Mouse (Mus musculus) heart, postnatal 14 days (tissue): ENCODE measurements around the gene Shisa9. TPM values are rescaled to one million over a fixed set of nuclear protein-coding genes. Genes with fewer than 3 reads are reported as not detected.
"Not testable (repeated sequence)": the region's sequence is repeated elsewhere in the genome, so short reads cannot be mapped to it uniquely, and the experiment has no call there.

Experiments
- DNase-seq, 2 experiments: peaks; one replicate each; pipeline ENCODE4 v3.0.0; 2021 to 2022
- intact Hi-C: fragments of 180-260 bp; cut with DNase I; formaldehyde crosslinking; loops from one replicate; pipeline ENCODE4 v1.15.1; 2025
- long read RNA-seq, 2 experiments: library from polyadenylated mRNA; stranded (forward); transcript quantifications; one replicate each; pipeline ENCODE4 v2.0.0; 2021
- total RNA-seq, 2 experiments: library from RNA; stranded (reverse); gene quantifications; 2 replicates each; pipeline ENCODE4 v1.2.3; 2021

The Shisa9 gene
- under 1 TPM in 1 of 2 experiments, not detected in 1; 0.07 TPM for total RNA-seq
- long read RNA-seq, experiment 1, result 0 reads
- long read RNA-seq, experiment 2, result 0 reads

GRCm38 (mm10) chr16:11983616-11984270 is at the start of gene Shisa9:
Shisa9 (plus strand) TSS chr16:11984113.
- peak in 1 of 2 experiments; percentile 5 for DNase-seq
- intact Hi-C loops, result loop anchor here (10.0 kb wide), 1 partner anchor 601 kb away; no protein-coding TSS in a partner anchor

- DNase-seq, result peak; percentile 50 to 67
- intact Hi-C loops, result loop anchor here (2.0 to 5.0 kb wide), 2 partner anchors 473 to 516 kb away; no protein-coding TSS in a partner anchor
Measured at GRCm38 (mm10) chr16:11940477-11940876, 43.4 kb upstream of the Shisa9 start.

- DNase-seq, result no peak
- intact Hi-C loops, result no loop called here
Measured at GRCm38 (mm10) chr16:11960691-11961090, 23.2 kb upstream of the Shisa9 start.

GRCm38 (mm10) chr16:11966041-11966440 is 17.9 kb upstream of the Shisa9 start:
- intact Hi-C loops, result no loop called here

GRCm38 (mm10) chr16:11966810-11967209 is 17.1 kb upstream of the Shisa9 start:
- intact Hi-C loops, DNase-seq: not testable (repeated sequence)

More at GRCm38 (mm10) chr16:11966041-11966440, 17.9 kb upstream of the Shisa9 start:
- DNase-seq, result no peak

- intact Hi-C loops, result no loop called here
- DNase-seq, result no peak
Measured at GRCm38 (mm10) chr16:11967579-11967978, 16.3 kb upstream of the Shisa9 start.

- intact Hi-C loops, result no loop called here
- DNase-seq, result no peak
Measured at GRCm38 (mm10) chr16:11973707-11974106, 10.2 kb upstream of the Shisa9 start.

- intact Hi-C loops, result no loop called here
- DNase-seq, result no peak
Measured at GRCm38 (mm10) chr16:11976737-11977136, 7.2 kb upstream of the Shisa9 start.

- intact Hi-C loops, result loop anchor here (2.0 to 10.0 kb wide), 2 partner anchors 220 to 604 kb away; no protein-coding TSS in a partner anchor
- peak; percentile 28 to 54 for DNase-seq
Measured at GRCm38 (mm10) chr16:11980764-11981163, 3.1 kb upstream of the Shisa9 start.

- peak; percentile 5 to 12 for DNase-seq
- intact Hi-C loops, result loop anchor here (10.0 kb wide), 1 partner anchor 602 kb away; no protein-coding TSS in a partner anchor
Measured at GRCm38 (mm10) chr16:11983106-11983615, 752 bp upstream of the Shisa9 start.

GRCm38 (mm10) chr16:11984271-11984791 is 418 bp downstream of the Shisa9 start:
- DNase-seq, result peak; percentile 12 to 16
- intact Hi-C loops, result loop anchor here (10.0 kb wide), 1 partner anchor 600 kb away; no protein-coding TSS in a partner anchor

GRCm38 (mm10) chr16:11987056-11987455 is 3.1 kb downstream of the Shisa9 start:
- intact Hi-C loops, result loop anchor here (10.0 kb wide), 1 partner anchor 598 kb away; no protein-coding TSS in a partner anchor
- no peak for DNase-seq

- DNase-seq, result no peak
- intact Hi-C loops, result no loop called here
Measured at GRCm38 (mm10) chr16:12005177-12005576, 21.3 kb downstream of the Shisa9 start.

GRCm38 (mm10) chr16:12010136-12010535 is 26.2 kb downstream of the Shisa9 start:
- no peak for DNase-seq
- intact Hi-C loops, result no loop called here

GRCm38 (mm10) chr16:12012747-12013146 is 28.8 kb downstream of the Shisa9 start:
- intact Hi-C loops, result no loop called here

GRCm38 (mm10) chr16:12014523-12014922 is 30.6 kb downstream of the Shisa9 start:
- no peak for DNase-seq
- intact Hi-C loops, result no loop called here

More at GRCm38 (mm10) chr16:12012747-12013146, 28.8 kb downstream of the Shisa9 start:
- peak; percentile 2 to 16 for DNase-seq

- DNase-seq, result no peak
- intact Hi-C loops, result no loop called here
Measured at GRCm38 (mm10) chr16:12017921-12018618, 34.2 kb downstream of the Shisa9 start.

GRCm38 (mm10) chr16:12020103-12020755 is 36.3 kb downstream of the Shisa9 start:
- intact Hi-C loops, result no loop called here
- no peak for DNase-seq

GRCm38 (mm10) chr16:12032441-12032840 is 48.5 kb downstream of the Shisa9 start:
- intact Hi-C loops, result no loop called here

GRCm38 (mm10) chr16:12034868-12035267 is 51.0 kb downstream of the Shisa9 start:
- no peak for DNase-seq
- intact Hi-C loops, result no loop called here

More at GRCm38 (mm10) chr16:12032441-12032840, 48.5 kb downstream of the Shisa9 start:
- DNase-seq, result no peak
